Mouse (Mus musculus) limb, embryonic 11.5 days (tissue): ENCODE data around the gene Best1. TPM values are rescaled to one million over a fixed set of nuclear protein-coding genes. Genes with fewer than 3 reads are reported as not detected.

Experiments used
- ATAC-seq: fragments of 200-750 bp; cut with Nextera tagmentation; 2 replicates; pipeline ENCODE4 v1.8.0; 2017; ENCODE audit warnings: low read depth; ENCODE audit not compliant: insufficient number of reproducible peaks, low FRiP score, low TSS enrichment
- DNase-seq: peaks from one replicate; pipeline ENCODE4 v3.0.0-alpha.2; 2015; ENCODE audit warnings: low spot score
- H3K27ac ChIP-seq: fragments of 300-500 bp; sonication (generic); replicated peaks from 2 replicates; pipeline ENCODE4 v1.5.1; 2014; ENCODE audit warnings: low read depth, mild to moderate bottlenecking, low read length
- H3K27me3 ChIP-seq: fragments of 300-500 bp; sonication (generic); 2 replicates; pipeline ENCODE4 v1.6.1; 2014; ENCODE audit warnings: mild to moderate bottlenecking, low read length, mixed read lengths; ENCODE audit not compliant: control insufficient read depth, insufficient read depth
- H3K36me3 ChIP-seq: fragments of 300-500 bp; sonication (generic); 2 replicates; pipeline ENCODE4 v1.6.1; 2014; ENCODE audit warnings: mild to moderate bottlenecking, low read length, moderate library complexity, mixed read lengths; ENCODE audit not compliant: control insufficient read depth, insufficient read depth
- H3K4me1 ChIP-seq: fragments of 300-500 bp; sonication (generic); 2 replicates; pipeline ENCODE4 v1.6.1; 2014; ENCODE audit warnings: low read length, mixed read lengths; ENCODE audit not compliant: control insufficient read depth, insufficient read depth
- H3K4me2 ChIP-seq: fragments of 300-500 bp; sonication (generic); 2 replicates; pipeline ENCODE4 v1.6.1; 2014; ENCODE audit warnings: low read depth, mild to moderate bottlenecking, moderate library complexity; ENCODE audit not compliant: severe bottlenecking
- H3K4me3 ChIP-seq: fragments of 300-500 bp; sonication (generic); 2 replicates; pipeline ENCODE4 v1.5.1; 2014; ENCODE audit warnings: low read depth, low read length
- H3K9ac ChIP-seq: fragments of 300-500 bp; sonication (generic); 2 replicates; pipeline ENCODE4 v1.6.1; 2014; ENCODE audit warnings: mild to moderate bottlenecking, low read length
- H3K9me3 ChIP-seq: fragments of 300-500 bp; sonication (generic); 2 replicates; pipeline ENCODE4 v1.6.1; 2016; ENCODE audit warnings: low read length; ENCODE audit not compliant: control insufficient read depth
- WGBS: fragments of 180-500 bp; shearing (Covaris S2); extraction: QIAGEN DNeasy Blood & Tissue Kit; methylation state at CpG from one replicate; pipeline ENCODE4 v1.1.7; 2014; 5-methylcytosine and 5-hydroxymethylcytosine counted together
- polyA plus RNA-seq: library from polyadenylated mRNA; unstranded; fragments of >200 nt; fragmentation: Nextera tagmentation; extraction: Ambion mirVana; gene quantifications from 2 replicates; pipeline ENCODE4 v1.2.1, GENCODE M21; 2014

Best1 gene
- polyA plus RNA-seq, 1 experiment from 2014 or later: 2.4 TPM

DNA sequence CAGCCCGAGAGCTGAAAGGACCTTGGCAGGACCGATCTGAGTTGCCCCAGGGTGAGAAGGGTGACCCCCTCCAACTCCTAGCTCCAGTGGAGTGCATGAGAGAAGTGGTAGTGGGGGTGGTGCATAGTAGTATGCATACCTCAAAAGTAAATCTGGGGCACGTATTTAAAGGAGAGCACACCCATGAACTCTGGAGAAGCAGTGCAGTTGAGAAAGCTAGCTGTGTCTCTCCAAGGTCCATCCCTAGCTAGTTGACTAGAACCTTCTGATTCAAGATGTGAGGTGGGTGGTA, 17.0 kb upstream of the Best1 start:
- H3K36me3 ChIP-seq: no peaks in the 10 kb centered on the region
- no peaks in the 10 kb centered on the region for H3K27me3 ChIP-seq
- H3K9ac ChIP-seq: peak overlapping the region; percentile 66
- peak overlapping the region; percentile 50 for H3K4me3 ChIP-seq
- H3K9me3 ChIP-seq: no peaks in the 10 kb centered on the region
- WGBS: 1% methylated on average over 3 of the region's 3 CpGs
- ATAC-seq (no peak), DNase-seq (no peak)
- peak overlapping the region; percentile 94 for H3K4me2 ChIP-seq
- peaks cover 35% of the 10 kb centered on the region for H3K4me1 ChIP-seq
- H3K27ac ChIP-seq: 0 out of 2 replicates have a peak overlapping the region, but pooled peaks have one; percentile 30

DNA sequence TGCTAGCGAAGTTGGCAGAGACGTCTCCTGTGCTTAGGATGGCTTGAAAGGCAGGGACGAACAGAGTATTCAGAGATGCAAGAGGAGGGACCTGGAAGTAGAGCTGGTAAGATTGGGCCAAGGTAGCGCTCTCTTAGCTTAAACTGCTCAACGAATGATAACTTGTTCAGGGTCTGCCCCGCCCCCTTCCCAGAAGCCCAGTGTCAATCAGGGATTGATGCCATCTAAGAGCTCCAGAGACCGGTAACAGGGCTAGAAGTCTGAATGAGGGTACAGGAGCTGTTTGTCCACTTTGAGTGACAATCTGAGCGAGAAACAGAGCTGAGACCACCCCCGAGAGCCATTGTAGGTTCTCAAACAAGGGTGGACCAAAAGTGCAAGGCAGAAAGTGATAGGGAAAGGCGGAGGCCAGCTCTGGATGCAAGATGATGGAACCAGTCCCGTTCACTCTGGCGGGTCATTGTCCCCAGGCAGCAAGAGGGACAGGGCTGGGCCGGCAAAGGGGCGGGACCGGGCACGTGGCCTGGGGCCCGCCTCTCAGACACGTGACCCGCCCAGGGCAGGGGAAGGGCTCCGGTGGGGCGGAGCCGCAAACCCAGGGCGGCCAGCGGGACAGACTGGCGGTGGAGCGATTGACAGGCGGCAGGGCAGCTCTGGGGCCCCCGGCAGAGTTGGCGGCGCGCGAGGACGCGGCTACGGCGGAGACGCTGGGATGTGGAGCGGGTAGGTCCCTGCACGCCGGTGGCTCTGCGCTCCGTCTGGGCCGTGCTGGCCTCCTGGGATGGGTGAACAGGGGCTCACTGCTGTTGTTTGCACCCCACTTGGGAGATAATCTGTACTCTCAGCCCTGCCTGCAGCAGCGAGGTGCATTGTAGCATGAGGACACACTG, 16.4 kb upstream of the Best1 start:
- ATAC-seq (peak; percentile 89), DNase-seq (peak; percentile 91)
- Histone ChIP-seq H3K27me3 (no peaks in the 10 kb centered on the region), H3K27ac (peak overlapping the region; percentile 65), H3K36me3 (no peaks in the 10 kb centered on the region), H3K9me3 (no peaks in the 10 kb centered on the region), H3K4me2 (peak overlapping the region; percentile 94), H3K4me1 (peaks cover 41% of the 10 kb centered on the region), H3K4me3 (peak overlapping the region; percentile 50), H3K9ac (peak overlapping the region; percentile 66)
- WGBS: 5% methylated on average over 44 of the region's 44 CpGs

DNA sequence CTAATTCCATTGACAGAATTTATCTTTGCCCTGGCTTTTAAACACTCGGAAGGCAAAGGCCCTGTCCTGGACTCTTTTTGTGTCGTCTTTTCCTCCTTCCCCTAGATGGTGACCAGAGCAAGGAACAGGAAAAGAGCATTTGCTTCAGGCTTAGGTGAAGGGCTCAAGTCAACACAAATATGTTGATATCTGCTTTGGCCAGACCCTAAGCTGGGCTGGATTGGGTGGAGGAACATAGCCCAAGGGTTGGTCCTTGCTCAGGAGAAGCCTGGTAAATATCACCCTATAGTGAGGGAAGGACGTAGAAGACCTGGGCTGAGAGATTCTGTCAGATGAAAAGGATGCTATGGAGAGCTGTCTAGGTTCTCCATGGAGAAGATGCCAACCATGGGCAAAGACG, 14.7 kb upstream of the Best1 start:
- H3K4me1 ChIP-seq: peaks cover 47% of the 10 kb centered on the region
- no peaks in the 10 kb centered on the region for H3K27me3 ChIP-seq
- no peak for ATAC-seq
- H3K9me3 ChIP-seq: no peaks in the 10 kb centered on the region
- no peak overlapping the region for H3K4me3 ChIP-seq
- H3K4me2 ChIP-seq: no peak overlapping the region
- WGBS: 88% methylated on average over 4 of the region's 4 CpGs
- no peaks in the 10 kb centered on the region for H3K36me3 ChIP-seq
- no peak overlapping the region for H3K27ac ChIP-seq
- DNase-seq: no peak
- H3K9ac ChIP-seq: no peak overlapping the region

DNA sequence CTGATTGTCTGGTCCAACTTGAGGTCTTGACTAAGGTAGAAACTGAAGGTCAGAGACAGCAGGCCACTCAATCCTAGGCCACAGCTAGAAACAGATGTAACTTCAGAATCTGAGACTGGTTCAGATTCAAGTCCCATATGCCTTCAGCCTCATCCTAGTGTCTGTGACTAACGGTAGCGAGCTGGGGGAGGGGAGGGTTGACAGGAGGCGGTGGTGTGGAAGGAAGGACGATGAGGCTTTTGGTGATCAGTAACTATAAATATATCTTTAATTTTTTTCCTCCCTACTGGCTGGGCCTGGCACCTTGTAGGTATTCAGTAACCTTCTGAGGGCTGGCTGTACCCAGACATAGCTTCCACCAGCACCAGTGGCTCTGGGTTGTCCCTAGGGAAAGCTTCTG, 14.0 kb upstream of the Best1 start:
- H3K27ac ChIP-seq: no peak overlapping the region

DNA sequence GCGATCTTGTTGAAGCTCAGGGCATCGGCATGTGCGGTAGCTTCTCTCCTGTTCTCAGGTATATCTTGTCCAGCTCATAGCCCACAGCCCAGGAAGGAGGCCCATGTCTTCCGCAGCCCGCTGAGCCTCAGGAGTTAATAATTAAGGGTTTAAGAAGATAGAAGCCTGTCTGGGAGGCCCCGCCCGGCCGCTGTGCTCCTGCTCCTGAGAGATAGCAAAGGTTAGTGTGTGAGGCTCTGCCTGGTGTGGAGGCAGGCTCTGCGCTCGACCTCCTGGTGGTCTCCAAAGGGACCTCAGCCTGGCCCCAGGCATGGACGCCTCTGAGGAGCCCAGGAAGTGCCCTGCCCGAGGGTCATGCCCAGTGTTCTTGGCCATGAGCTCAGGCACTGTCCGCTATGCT, 13.4 kb upstream of the Best1 start:
- Histone ChIP-seq H3K27me3 (no peaks in the 10 kb centered on the region), H3K4me3 (no peak overlapping the region), H3K4me1 (peaks cover 47% of the 10 kb centered on the region), H3K4me2 (no peak overlapping the region), H3K36me3 (no peaks in the 10 kb centered on the region), H3K27ac (peak overlapping the region; percentile 97; the same call in 1 of the 2 replicates), H3K9me3 (no peaks in the 10 kb centered on the region), H3K9ac (no peak overlapping the region)
- WGBS: 72% methylated on average over 13 of the region's 13 CpGs
- DNase-seq (no peak), ATAC-seq (no peak)

More for the DNA sequence above, 14.0 kb upstream of the Best1 start:
- H3K9ac ChIP-seq: no peak overlapping the region
- no peak overlapping the region for H3K4me3 ChIP-seq
- no peaks in the 10 kb centered on the region for H3K9me3 ChIP-seq
- H3K4me2 ChIP-seq: no peak overlapping the region
- no peaks in the 10 kb centered on the region for H3K27me3 ChIP-seq
- peaks cover 47% of the 10 kb centered on the region for H3K4me1 ChIP-seq
- no peak for DNase-seq
- WGBS: 80% methylated on average over 4 of the region's 4 CpGs
- H3K36me3 ChIP-seq: no peaks in the 10 kb centered on the region
- no peak for ATAC-seq

DNA sequence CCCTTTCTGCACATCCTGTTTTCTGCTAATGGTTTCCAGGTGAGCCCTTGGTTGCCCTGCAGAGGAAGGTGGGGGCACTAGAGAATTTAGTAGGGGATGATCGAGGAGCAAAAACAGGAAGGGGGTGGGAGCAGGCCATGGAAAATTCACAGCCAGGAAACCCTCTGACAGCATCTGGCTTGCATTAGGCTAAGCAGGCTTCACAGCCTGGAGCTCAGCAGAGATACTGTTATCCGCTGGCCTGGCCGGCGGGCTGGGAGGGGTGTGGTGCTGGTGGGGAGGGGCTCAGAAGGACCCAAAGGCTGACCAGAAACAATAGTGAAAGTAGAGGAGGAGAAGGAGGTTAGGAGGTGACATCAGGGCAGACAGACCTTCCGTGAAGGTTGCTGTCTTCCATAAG, 12.5 kb upstream of the Best1 start:
- Histone ChIP-seq H3K36me3 (no peaks in the 10 kb centered on the region), H3K4me2 (no peak overlapping the region), H3K9ac (no peak overlapping the region), H3K27ac (peak overlapping the region; percentile 97), H3K4me1 (peaks cover 39% of the 10 kb centered on the region), H3K4me3 (no peak overlapping the region), H3K27me3 (no peaks in the 10 kb centered on the region), H3K9me3 (no peaks in the 10 kb centered on the region)
- DNase-seq (peak; percentile 88), ATAC-seq (peak; percentile 75)
- WGBS: 3% methylated on average over 5 of the region's 5 CpGs

DNA sequence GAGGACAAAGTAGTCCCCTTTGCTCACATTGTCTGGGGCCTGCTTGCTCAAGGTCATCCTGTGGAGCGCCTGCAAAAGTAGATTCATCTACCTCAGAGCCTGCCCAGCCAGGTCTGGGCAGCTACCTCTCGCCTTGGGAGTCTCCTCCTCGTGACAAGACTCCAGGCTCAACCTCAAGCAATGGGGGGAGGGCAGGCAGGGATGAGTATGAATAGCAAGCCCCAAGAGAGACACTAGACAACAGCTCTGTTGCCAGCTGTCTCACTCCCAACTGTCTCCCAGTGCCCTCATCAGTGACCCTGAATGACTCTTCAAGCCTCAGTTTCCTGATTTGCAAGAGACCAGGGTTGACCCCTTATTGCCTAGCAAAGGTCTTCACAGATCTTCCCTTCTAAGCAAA, 11.9 kb upstream of the Best1 start:
- no peak overlapping the region for H3K9ac ChIP-seq
- 0 out of 2 replicates have a peak, but pooled peaks have one; percentile 1 for ATAC-seq
- no peaks in the 10 kb centered on the region for H3K9me3 ChIP-seq
- no peaks in the 10 kb centered on the region for H3K27me3 ChIP-seq
- H3K27ac ChIP-seq: peak overlapping the region; percentile 97
- DNase-seq: no peak
- peaks cover 36% of the 10 kb centered on the region for H3K4me1 ChIP-seq
- H3K4me2 ChIP-seq: peak overlapping the region; percentile 33
- H3K36me3 ChIP-seq: no peaks in the 10 kb centered on the region
- 10% methylated on average over 3 of the region's 3 CpGs for WGBS
- H3K4me3 ChIP-seq: no peak overlapping the region

DNA sequence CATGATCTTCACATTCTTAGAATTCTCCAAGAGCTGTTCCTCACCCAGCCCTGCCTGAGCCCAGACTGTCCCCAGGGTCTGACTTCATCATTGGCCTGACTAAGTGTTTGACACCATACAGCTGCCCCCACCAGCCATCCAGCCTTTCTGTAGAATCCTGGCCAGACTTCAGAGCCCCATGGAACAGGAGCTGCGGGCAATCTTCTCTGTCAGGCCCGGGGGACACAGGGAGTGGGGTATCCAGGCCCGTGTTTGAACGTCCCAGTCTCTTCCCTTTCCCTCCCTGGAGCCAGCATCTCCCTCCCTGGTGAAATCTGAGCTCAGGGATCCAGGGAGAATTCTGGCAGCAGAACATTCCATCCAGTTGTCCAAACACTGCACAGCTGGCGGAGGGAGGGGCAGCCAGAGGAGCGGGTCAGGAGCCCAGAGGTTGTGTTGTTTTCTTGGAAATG, 11.4 kb upstream of the Best1 start:
- no peaks in the 10 kb centered on the region for H3K9me3 ChIP-seq
- no peaks in the 10 kb centered on the region for H3K27me3 ChIP-seq
- H3K27ac ChIP-seq: peak overlapping the region; percentile 97
- peaks cover 34% of the 10 kb centered on the region for H3K4me1 ChIP-seq
- H3K4me2 ChIP-seq: peak overlapping the region; percentile 33; the same call in 1 of the 2 replicates
- H3K4me3 ChIP-seq: no peak overlapping the region
- no peak overlapping the region for H3K9ac ChIP-seq
- whole genome bisulfite sequencing: 9% methylated on average over 6 of the region's 6 CpGs
- no peaks in the 10 kb centered on the region for H3K36me3 ChIP-seq
- peak; percentile 48 for ATAC-seq
- peak; percentile 83 for DNase-seq
